Mouse (Mus musculus): ENCODE measurements around the gene Epm2aip1. TPM values are rescaled to one million over a fixed set of nuclear protein-coding genes. Genes with fewer than 3 reads are reported as not detected.

Gene Epm2aip1
- 16.2 and 17.6 TPM in 2 replicates for polyA plus RNA-seq (2015; fragmentation: Nextera tagmentation; extraction: Ambion mirVana)

- Histone ChIP-seq H3K36me3 (ENCODE audit: control insufficient read depth, insufficient read depth, low read length) (no peaks in the 10 kb centered on the region), H3K4me2 (ENCODE audit: low read depth, low read length) (peak within 1 kb of the TSS; percentile 69), H3K9ac (ENCODE audit: low read depth, low read length) (peak within 1 kb of the TSS; percentile 97), H3K27ac (ENCODE audit: low read length) (peak within 1 kb of the TSS; percentile 98), H3K27me3 (replicated peaks; ENCODE audit: control insufficient read depth, insufficient read depth, low read length) (no peaks in the 10 kb centered on the region), H3K9me3 (ENCODE audit: control insufficient read depth, low read length) (no peaks in the 10 kb centered on the region), H3K4me3 (ENCODE audit: low read length) (peak within 1 kb of the TSS; percentile 93), H3K4me1 (ENCODE audit: control insufficient read depth, insufficient read depth, low read length) (peaks cover 20% of the 10 kb centered on the region)
- peak; percentile 99 for ATAC-seq
- WGBS: under 1% methylated on average over 64 of the region's 64 CpGs
These were observed at the start of gene Epm2aip1, which contains the start of gene Mlh1 for GRCm38 (mm10) chr9:111271434-111272160. Gene Epm2aip1 (plus strand): TSS chr9:111271929. Gene Mlh1 (minus strand): TSS chr9:111271791.

GRCm38 (mm10) chr9:111223406-111223805, 48.3 kb upstream of the Epm2aip1 start:
- Histone ChIP-seq H3K4me2 (ENCODE audit: low read depth, low read length) (no peak overlapping the region), H3K4me1 (ENCODE audit: control insufficient read depth, insufficient read depth, low read length) (no peaks in the 10 kb centered on the region), H3K36me3 (ENCODE audit: control insufficient read depth, insufficient read depth, low read length) (peaks cover 16% of the 10 kb centered on the region), H3K27ac (ENCODE audit: low read length) (no peak overlapping the region), H3K9ac (ENCODE audit: low read depth, low read length) (no peak overlapping the region), H3K27me3 (replicated peaks; ENCODE audit: control insufficient read depth, insufficient read depth, low read length) (no peaks in the 10 kb centered on the region), H3K9me3 (ENCODE audit: control insufficient read depth, low read length) (no peaks in the 10 kb centered on the region), H3K4me3 (ENCODE audit: low read length) (no peak overlapping the region)
- WGBS: 91% methylated on average over 5 of the region's 5 CpGs
- ATAC-seq: no peak

DNA sequence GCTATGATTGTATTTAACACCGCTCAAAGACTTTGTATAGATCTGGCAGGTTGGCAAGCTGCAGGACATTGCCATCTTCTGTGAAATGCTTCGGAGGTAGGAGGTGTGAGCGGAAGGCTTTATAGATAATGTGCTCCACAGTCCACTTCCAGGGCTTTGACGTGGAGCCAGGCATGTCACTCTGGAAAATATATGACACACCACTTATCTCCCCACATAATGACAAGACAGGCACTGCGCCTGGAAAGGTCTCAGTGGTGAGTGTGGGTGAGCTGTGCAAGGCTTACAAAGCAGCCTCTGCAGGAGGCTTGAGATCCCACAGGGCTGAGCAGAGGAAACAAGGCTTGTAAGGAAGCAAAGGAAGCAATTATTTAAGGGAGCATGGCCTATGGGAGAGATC, 43.3 kb upstream of the Epm2aip1 start:
- H3K4me3 ChIP-seq (ENCODE audit: low read length): no peak overlapping the region
- 76% methylated on average over 5 of the region's 5 CpGs for WGBS
- peaks cover 17% of the 10 kb centered on the region for H3K36me3 ChIP-seq (ENCODE audit: control insufficient read depth, insufficient read depth, low read length)
- H3K27me3 ChIP-seq (replicated peaks; ENCODE audit: control insufficient read depth, insufficient read depth, low read length): no peaks in the 10 kb centered on the region
- H3K4me2 ChIP-seq (ENCODE audit: low read depth, low read length): no peak overlapping the region
- no peak overlapping the region for H3K9ac ChIP-seq (ENCODE audit: low read depth, low read length)
- no peak overlapping the region for H3K27ac ChIP-seq (ENCODE audit: low read length)
- no peaks in the 10 kb centered on the region for H3K4me1 ChIP-seq (ENCODE audit: control insufficient read depth, insufficient read depth, low read length)
- no peak for ATAC-seq
- no peaks in the 10 kb centered on the region for H3K9me3 ChIP-seq (ENCODE audit: control insufficient read depth, low read length)

DNA sequence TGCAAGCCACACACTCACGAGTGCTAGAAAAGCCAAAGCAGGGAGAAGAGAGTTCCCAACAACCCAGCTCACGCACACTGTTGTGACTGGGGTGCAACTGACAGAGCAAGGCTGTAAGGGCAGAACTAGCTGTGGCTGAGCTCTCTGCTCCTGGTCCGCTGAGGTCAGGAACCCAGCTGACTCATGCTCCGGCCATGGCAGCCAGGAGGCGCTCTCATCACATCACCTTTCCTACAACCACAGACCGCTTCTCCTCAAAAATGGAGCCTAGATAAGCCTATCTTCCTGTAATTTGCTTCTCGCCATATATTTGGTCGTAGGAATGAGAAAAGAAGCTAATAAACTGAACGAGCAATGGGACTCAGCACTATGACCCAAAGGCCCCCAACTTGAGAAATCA, 37.0 kb upstream of the Epm2aip1 start:
- Histone ChIP-seq H3K9me3 (ENCODE audit: control insufficient read depth, low read length) (no peaks in the 10 kb centered on the region), H3K4me1 (ENCODE audit: control insufficient read depth, insufficient read depth, low read length) (no peaks in the 10 kb centered on the region), H3K9ac (ENCODE audit: low read depth, low read length) (no peak overlapping the region), H3K36me3 (ENCODE audit: control insufficient read depth, insufficient read depth, low read length) (peaks cover 11% of the 10 kb centered on the region; the same call in 1 of the 2 replicates), H3K4me2 (ENCODE audit: low read depth, low read length) (no peak overlapping the region), H3K4me3 (ENCODE audit: low read length) (no peak overlapping the region), H3K27ac (ENCODE audit: low read length) (no peak overlapping the region), H3K27me3 (replicated peaks; ENCODE audit: control insufficient read depth, insufficient read depth, low read length) (no peaks in the 10 kb centered on the region)
- 92% methylated on average over 9 of the region's 9 CpGs for WGBS
- no peak for ATAC-seq

DNA sequence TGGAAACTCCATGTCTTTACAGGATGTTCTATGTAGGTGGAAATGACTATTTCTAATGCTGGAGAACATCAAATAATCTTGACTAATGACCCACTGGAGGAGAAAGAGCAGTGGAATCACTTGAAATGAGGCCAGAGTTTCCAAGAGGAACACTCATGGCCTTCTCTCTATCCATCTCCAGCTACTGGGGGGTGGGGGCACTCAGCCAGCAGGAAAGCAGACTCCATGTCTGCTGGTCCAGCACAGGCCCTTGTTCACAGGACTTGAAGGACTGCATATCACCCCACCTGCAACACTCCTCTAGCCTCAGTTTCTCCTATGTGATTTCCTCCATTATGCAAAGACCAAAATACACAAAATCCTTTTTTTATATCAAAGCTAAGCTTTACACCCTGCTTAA, 34.0 kb upstream of the Epm2aip1 start:
- Histone ChIP-seq H3K27ac (ENCODE audit: low read length) (no peak overlapping the region), H3K9ac (ENCODE audit: low read depth, low read length) (no peak overlapping the region), H3K4me2 (ENCODE audit: low read depth, low read length) (no peak overlapping the region), H3K27me3 (replicated peaks; ENCODE audit: control insufficient read depth, insufficient read depth, low read length) (no peaks in the 10 kb centered on the region), H3K4me3 (ENCODE audit: low read length) (no peak overlapping the region), H3K9me3 (ENCODE audit: control insufficient read depth, low read length) (no peaks in the 10 kb centered on the region), H3K4me1 (ENCODE audit: control insufficient read depth, insufficient read depth, low read length) (no peaks in the 10 kb centered on the region), H3K36me3 (ENCODE audit: control insufficient read depth, insufficient read depth, low read length) (peaks cover 14% of the 10 kb centered on the region)
- ATAC-seq: no peak

GRCm38 (mm10) chr9:111239821-111240220, 31.9 kb upstream of the Epm2aip1 start:
- no peak overlapping the region for H3K9ac ChIP-seq (ENCODE audit: low read depth, low read length)
- no peak for ATAC-seq
- 90% methylated on average over 4 of the region's 4 CpGs for WGBS
- H3K36me3 ChIP-seq (ENCODE audit: control insufficient read depth, insufficient read depth, low read length): peaks cover 11% of the 10 kb centered on the region
- H3K9me3 ChIP-seq (ENCODE audit: control insufficient read depth, low read length): no peaks in the 10 kb centered on the region
- H3K27ac ChIP-seq (ENCODE audit: low read length): no peak overlapping the region
- no peaks in the 10 kb centered on the region for H3K27me3 ChIP-seq (replicated peaks; ENCODE audit: control insufficient read depth, insufficient read depth, low read length)
- no peaks in the 10 kb centered on the region for H3K4me1 ChIP-seq (ENCODE audit: control insufficient read depth, insufficient read depth, low read length)
- H3K4me2 ChIP-seq (ENCODE audit: low read depth, low read length): no peak overlapping the region
- no peak overlapping the region for H3K4me3 ChIP-seq (ENCODE audit: low read length)

- 89% methylated on average over 6 of the region's 6 CpGs for WGBS
- Histone ChIP-seq H3K4me2 (ENCODE audit: low read depth, low read length) (no peak overlapping the region), H3K9me3 (ENCODE audit: control insufficient read depth, low read length) (no peaks in the 10 kb centered on the region), H3K4me1 (ENCODE audit: control insufficient read depth, insufficient read depth, low read length) (no peaks in the 10 kb centered on the region), H3K4me3 (ENCODE audit: low read length) (no peak overlapping the region), H3K36me3 (ENCODE audit: control insufficient read depth, insufficient read depth, low read length) (peaks cover 5% of the 10 kb centered on the region), H3K27me3 (replicated peaks; ENCODE audit: control insufficient read depth, insufficient read depth, low read length) (no peaks in the 10 kb centered on the region), H3K27ac (ENCODE audit: low read length) (no peak overlapping the region), H3K9ac (ENCODE audit: low read depth, low read length) (no peak overlapping the region)
- ATAC-seq: no peak
These were observed 28.3 kb upstream of the Epm2aip1 start for GRCm38 (mm10) chr9:111243384-111243783.

DNA sequence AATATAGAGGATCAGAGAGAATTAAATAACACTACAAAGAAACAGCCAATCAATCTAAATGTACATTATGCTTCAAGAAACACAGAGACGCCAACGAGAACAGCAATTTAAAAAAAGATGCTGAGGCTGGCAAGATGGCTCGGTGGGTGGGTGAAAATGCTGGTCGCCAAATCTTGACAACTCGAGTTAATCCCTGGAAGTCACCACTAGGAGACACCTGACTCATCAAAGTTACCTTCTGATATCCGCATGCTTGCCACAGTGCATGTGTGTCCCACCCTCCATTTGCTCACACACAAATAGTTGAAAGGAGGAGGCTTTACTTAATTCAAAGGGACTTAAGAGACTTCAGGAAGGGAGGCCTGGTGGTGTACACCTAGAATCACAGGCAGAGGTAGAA, 26.2 kb upstream of the Epm2aip1 start:
- no peaks in the 10 kb centered on the region for H3K27me3 ChIP-seq (replicated peaks; ENCODE audit: control insufficient read depth, insufficient read depth, low read length)
- no peak overlapping the region for H3K4me3 ChIP-seq (ENCODE audit: low read length)
- ATAC-seq: no peak
- H3K4me1 ChIP-seq (ENCODE audit: control insufficient read depth, insufficient read depth, low read length): no peaks in the 10 kb centered on the region
- no peak overlapping the region for H3K9ac ChIP-seq (ENCODE audit: low read depth, low read length)
- WGBS: 76% methylated on average over 6 of the region's 6 CpGs
- H3K36me3 ChIP-seq (ENCODE audit: control insufficient read depth, insufficient read depth, low read length): peaks cover 3% of the 10 kb centered on the region
- H3K4me2 ChIP-seq (ENCODE audit: low read depth, low read length): no peak overlapping the region
- H3K9me3 ChIP-seq (ENCODE audit: control insufficient read depth, low read length): no peaks in the 10 kb centered on the region
- H3K27ac ChIP-seq (ENCODE audit: low read length): no peak overlapping the region

DNA sequence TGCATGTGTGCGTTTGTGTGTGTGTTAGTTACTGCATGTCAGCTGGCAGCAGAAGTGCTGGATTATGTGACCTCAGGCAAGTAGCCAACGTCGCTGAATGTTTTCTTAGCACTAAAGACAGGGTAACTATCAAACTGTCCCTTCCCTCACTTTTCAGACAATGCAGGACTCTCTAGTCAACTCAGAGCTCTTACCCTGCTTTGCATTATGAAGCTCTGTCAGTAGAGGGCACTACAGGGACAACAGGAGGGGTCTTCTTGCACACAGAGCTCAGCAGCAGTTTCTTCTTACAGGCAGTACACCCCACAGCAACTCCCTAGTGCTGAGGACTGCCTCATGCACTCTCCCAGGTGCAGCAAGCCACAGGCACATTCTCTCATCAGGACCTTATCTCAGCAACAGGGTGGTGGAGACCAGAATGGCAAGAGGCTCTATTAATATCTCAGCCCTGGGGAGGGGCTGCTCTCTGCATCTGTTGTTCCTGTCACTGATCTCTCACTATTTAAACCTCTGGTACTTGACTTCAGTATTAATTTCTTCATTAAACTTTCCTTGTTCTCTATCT, 24.0 kb upstream of the Epm2aip1 start:
- ATAC-seq: no peak
- no peak overlapping the region for H3K4me3 ChIP-seq (ENCODE audit: low read length)
- no peaks in the 10 kb centered on the region for H3K9me3 ChIP-seq (ENCODE audit: control insufficient read depth, low read length)
- H3K4me1 ChIP-seq (ENCODE audit: control insufficient read depth, insufficient read depth, low read length): no peaks in the 10 kb centered on the region
- peaks cover 6% of the 10 kb centered on the region for H3K36me3 ChIP-seq (ENCODE audit: control insufficient read depth, insufficient read depth, low read length)
- no peaks in the 10 kb centered on the region for H3K27me3 ChIP-seq (replicated peaks; ENCODE audit: control insufficient read depth, insufficient read depth, low read length)
- H3K9ac ChIP-seq (ENCODE audit: low read depth, low read length): no peak overlapping the region
- H3K4me2 ChIP-seq (ENCODE audit: low read depth, low read length): no peak overlapping the region
- no peak overlapping the region for H3K27ac ChIP-seq (ENCODE audit: low read length)
- 85% methylated on average over 3 of the region's 3 CpGs for WGBS
